Mouse (Mus musculus) WW6 (cell line): ENCODE data around the gene Gm10376.
"Not testable (repeated sequence)": the region's sequence is repeated elsewhere in the genome, so short reads cannot be mapped to it uniquely, and the experiment has no call there.

Source experiments
- DNase-seq: peaks from one replicate; pipeline ENCODE4 v3.0.0-alpha.2; 2013; ENCODE audit warnings: low read depth, low spot score

Gene Gm10376

DNA sequence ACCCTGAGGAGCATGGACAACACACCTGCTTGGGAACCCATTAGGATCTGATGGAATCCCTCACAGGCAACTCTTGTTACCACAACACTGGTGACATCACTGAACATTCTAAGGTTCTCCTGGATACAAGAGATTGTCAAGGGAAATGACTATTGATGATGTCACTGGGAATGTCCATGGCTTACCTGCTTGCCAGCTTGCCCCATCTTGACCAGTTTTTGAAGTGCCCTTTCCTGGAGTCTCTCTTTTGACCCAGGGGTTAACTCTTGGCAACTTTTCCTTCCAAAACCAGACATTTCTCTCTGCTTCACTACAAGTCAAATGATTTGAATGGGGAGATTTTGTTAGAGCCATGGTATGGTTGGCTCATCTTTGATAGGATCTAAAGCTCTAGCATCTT is at the start of gene Gm10376:
Gene Gm10376, minus strand, starts transcription at position 101 of the 400 bp plus-strand sequence.
- not testable (repeated sequence) for DNase-seq

DNA sequence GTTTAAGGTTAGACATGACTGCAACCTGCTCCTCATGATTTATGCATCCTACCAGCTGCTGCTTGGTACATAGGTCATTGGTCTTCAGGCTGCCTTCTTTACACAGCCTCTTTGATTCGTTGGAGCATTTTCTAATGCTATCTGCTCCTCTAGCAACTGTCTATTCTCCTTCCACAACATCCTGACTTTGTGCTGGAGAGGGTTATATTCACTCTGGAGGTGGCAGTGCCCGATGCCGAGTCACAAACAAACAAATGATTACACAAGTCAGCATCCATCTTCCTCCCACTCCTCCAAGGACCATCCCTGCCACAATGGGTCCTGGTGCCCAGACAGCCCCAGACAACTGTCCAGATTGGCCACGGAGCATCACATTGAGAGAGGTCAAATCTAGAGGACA is 44.8 kb upstream of the Gm10376 start:
- DNase-seq, result not testable (repeated sequence)

DNA sequence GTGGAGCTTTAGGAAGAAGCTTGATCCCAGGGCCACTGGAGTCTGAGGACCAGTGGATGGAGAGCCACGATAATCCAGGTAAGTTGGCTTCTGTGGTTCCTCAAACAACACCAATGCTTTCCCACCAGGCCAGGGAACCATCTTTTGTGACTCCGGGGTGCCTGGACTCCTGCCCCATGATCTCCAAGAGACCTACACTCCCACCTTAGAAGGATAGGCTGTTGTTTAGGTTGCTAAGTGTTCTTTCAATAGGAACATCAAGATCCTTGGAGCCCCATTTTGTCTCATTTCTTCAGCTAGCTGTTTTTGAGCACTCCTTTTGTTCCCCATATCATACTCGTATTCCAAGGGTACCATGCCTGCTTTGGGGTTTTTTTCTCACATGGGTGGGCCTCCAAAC is 42.6 kb upstream of the Gm10376 start:
- DNase-seq, result not testable (repeated sequence)

DNA sequence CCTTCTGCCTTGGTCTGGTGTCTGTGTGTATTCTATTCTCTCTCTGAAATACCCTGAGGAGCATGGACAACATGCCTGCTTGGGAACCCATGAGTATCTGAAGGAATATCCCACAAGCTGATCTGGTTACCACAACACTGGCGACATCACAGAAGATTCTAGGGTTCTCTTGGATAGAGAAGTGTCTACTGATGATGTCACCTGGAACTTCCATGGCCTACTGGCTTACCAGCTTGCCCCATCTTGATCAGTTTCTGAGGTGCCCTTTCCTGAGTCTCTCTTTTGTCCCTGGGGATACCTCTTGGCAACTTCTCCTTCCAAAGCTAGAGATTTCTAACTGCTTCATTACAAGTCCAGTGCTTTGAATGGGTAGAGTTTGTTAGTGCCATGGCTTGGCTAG is 21.9 kb downstream of the Gm10376 start, which contains the start of gene Gm8082:
Gene Gm8082, minus strand, starts transcription at position 101 of the 400 bp plus-strand sequence.
- DNase-seq, result not testable (repeated sequence)
